Mouse (Mus musculus) liver, embryonic 16.5 days (tissue): ENCODE data around the gene Adgrf5. TPM values are rescaled to one million over a fixed set of nuclear protein-coding genes. Genes with fewer than 3 reads are reported as not detected.
A peak's percentile ranks its signal among the peaks of the same experiment; 100 is the strongest.
"Not testable (repeated sequence)": the region's sequence is repeated elsewhere in the genome, so short reads cannot be mapped to it uniquely, and the experiment has no call there.

Source experiments
- ATAC-seq: fragments of 200-750 bp; cut with Nextera tagmentation; 2 replicates; pipeline ENCODE4 v1.8.0; 2017; ENCODE audit warnings: low read depth, mild to moderate bottlenecking, moderate number of reproducible peaks, moderate library complexity
- H3K27ac ChIP-seq: fragments of 300-500 bp; sonication (generic); 2 replicates; pipeline ENCODE4 v1.5.1; 2014; ENCODE audit warnings: mild to moderate bottlenecking, low read length
- H3K27me3 ChIP-seq: fragments of 300-500 bp; sonication (generic); 2 replicates; pipeline ENCODE4 v1.6.1; 2014; ENCODE audit warnings: low read depth, low read length, mixed read lengths; ENCODE audit not compliant: control insufficient read depth, insufficient read depth
- H3K36me3 ChIP-seq: fragments of 300-500 bp; sonication (generic); 2 replicates; pipeline ENCODE4 v1.6.1; 2014; ENCODE audit warnings: mild to moderate bottlenecking; ENCODE audit not compliant: control insufficient read depth, insufficient read depth
- H3K4me1 ChIP-seq: fragments of 300-500 bp; sonication (generic); 2 replicates; pipeline ENCODE4 v1.6.1; 2014; ENCODE audit warnings: low read depth, low read length, mixed read lengths; ENCODE audit not compliant: control insufficient read depth
- H3K4me2 ChIP-seq: fragments of 300-500 bp; sonication (generic); 2 replicates; pipeline ENCODE4 v1.6.1; 2014; ENCODE audit warnings: low read depth, low read length, mixed read lengths
- H3K4me3 ChIP-seq: fragments of 300-500 bp; sonication (generic); 2 replicates; pipeline ENCODE4 v1.5.1; 2014; ENCODE audit warnings: low read depth, mild to moderate bottlenecking, low read length
- H3K9ac ChIP-seq: fragments of 300-500 bp; sonication (generic); 2 replicates; pipeline ENCODE4 v1.6.1; 2014; ENCODE audit warnings: low read depth, low read length
- H3K9me3 ChIP-seq: fragments of 300-500 bp; sonication (generic); replicated peaks from 2 replicates; pipeline ENCODE4 v1.6.1; 2016; ENCODE audit warnings: low read length; ENCODE audit not compliant: control insufficient read depth
- WGBS: fragments of 180-500 bp; shearing (Covaris S2); extraction: QIAGEN DNeasy Blood & Tissue Kit; methylation state at CpG from one replicate; pipeline ENCODE4 v1.1.7; 2014; ENCODE audit not compliant: insufficient replicate concordance; 5-methylcytosine and 5-hydroxymethylcytosine counted together
- polyA plus RNA-seq: library from polyadenylated mRNA; unstranded; fragments of >200 nt; fragmentation: Nextera tagmentation; extraction: Ambion mirVana; gene quantifications from 2 replicates; pipeline ENCODE4 v1.2.1, GENCODE M21; 2015

The Adgrf5 gene
- polyA plus RNA-seq, 1 experiment from 2014 or later: 3.8 TPM

GRCm38 (mm10) chr17:43460245-43461181 is 100.3 kb downstream of the Adgrf5 start:
- Histone ChIP-seq H3K4me2 (no peak overlapping the region), H3K4me3 (no peak overlapping the region), H3K9me3 (no peaks in the 10 kb centered on the region), H3K27ac (no peak overlapping the region), H3K36me3 (no peaks in the 10 kb centered on the region), H3K4me1 (no peaks in the 10 kb centered on the region), H3K27me3 (no peaks in the 10 kb centered on the region), H3K9ac (no peak overlapping the region)
- WGBS: 26% methylated on average over 19 of the region's 19 CpGs
- peak; percentile 50; the same call in 1 of the 2 replicates for ATAC-seq

GRCm38 (mm10) chr17:43470039-43470438 is 109.8 kb downstream of the Adgrf5 start:
- Histone ChIP-seq H3K36me3 (no peaks in the 10 kb centered on the region), H3K9me3 (no peaks in the 10 kb centered on the region), H3K27ac (no peak overlapping the region), H3K4me3 (no peak overlapping the region), H3K27me3 (no peaks in the 10 kb centered on the region), H3K9ac (no peak overlapping the region), H3K4me2 (no peak overlapping the region), H3K4me1 (no peaks in the 10 kb centered on the region)
- no peak for ATAC-seq
- WGBS: 29% methylated on average over 3 of the region's 3 CpGs

GRCm38 (mm10) chr17:43472558-43472957 is 112.3 kb downstream of the Adgrf5 start:
- H3K4me3 ChIP-seq: no peak overlapping the region
- ATAC-seq: peak; percentile 53
- no peaks in the 10 kb centered on the region for H3K27me3 ChIP-seq
- H3K9ac ChIP-seq: no peak overlapping the region
- no peak overlapping the region for H3K27ac ChIP-seq
- H3K4me2 ChIP-seq: no peak overlapping the region
- no peaks in the 10 kb centered on the region for H3K36me3 ChIP-seq
- 60% methylated on average over 4 of the region's 4 CpGs for WGBS
- H3K4me1 ChIP-seq: no peaks in the 10 kb centered on the region
- no peaks in the 10 kb centered on the region for H3K9me3 ChIP-seq

DNA sequence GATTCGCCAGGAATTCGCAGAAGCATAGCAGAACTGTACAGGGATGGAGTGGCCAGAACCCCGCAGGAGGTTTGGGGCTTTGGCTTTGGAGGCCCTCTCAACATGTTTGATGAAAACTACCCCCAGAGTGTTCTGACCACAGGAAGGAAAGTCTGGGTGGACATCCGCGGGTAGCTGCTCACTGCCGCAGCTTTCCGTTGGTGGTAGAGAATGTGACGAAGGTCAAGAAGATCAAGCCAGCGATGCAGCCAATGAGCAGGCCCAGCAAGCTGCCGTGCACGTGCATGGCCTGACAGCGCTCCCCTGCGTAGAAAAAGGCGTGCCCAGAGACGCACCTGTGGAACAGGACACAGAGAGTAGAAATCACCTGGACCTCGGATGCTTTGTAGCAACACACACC is 114.5 kb downstream of the Adgrf5 start:
- no peaks in the 10 kb centered on the region for H3K27me3 ChIP-seq
- no peak overlapping the region for H3K4me3 ChIP-seq
- H3K27ac ChIP-seq: no peak overlapping the region
- H3K36me3 ChIP-seq: no peaks in the 10 kb centered on the region
- H3K4me1 ChIP-seq: no peaks in the 10 kb centered on the region
- WGBS: 71% methylated on average over 16 of the region's 16 CpGs
- no peak overlapping the region for H3K9ac ChIP-seq
- no peaks in the 10 kb centered on the region for H3K9me3 ChIP-seq
- H3K4me2 ChIP-seq: no peak overlapping the region
- no peak for ATAC-seq

- no peaks in the 10 kb centered on the region for H3K27me3 ChIP-seq
- H3K4me1 ChIP-seq: no peaks in the 10 kb centered on the region
- H3K9ac ChIP-seq: no peak overlapping the region
- H3K4me2 ChIP-seq: no peak overlapping the region
- no peak overlapping the region for H3K27ac ChIP-seq
- ATAC-seq: no peak
- H3K9me3 ChIP-seq: no peaks in the 10 kb centered on the region
- no peaks in the 10 kb centered on the region for H3K36me3 ChIP-seq
- H3K4me3 ChIP-seq: no peak overlapping the region
Measured at GRCm38 (mm10) chr17:43477621-43478020, 117.4 kb downstream of the Adgrf5 start.

GRCm38 (mm10) chr17:43485982-43486381 is 125.7 kb downstream of the Adgrf5 start:
- Histone ChIP-seq H3K27me3 (no peaks in the 10 kb centered on the region), H3K4me3 (no peak overlapping the region), H3K36me3 (no peaks in the 10 kb centered on the region), H3K4me1 (no peaks in the 10 kb centered on the region), H3K9me3 (no peaks in the 10 kb centered on the region), H3K9ac (no peak overlapping the region), H3K27ac (no peak overlapping the region), H3K4me2 (no peak overlapping the region)
- 76% methylated on average over 3 of the region's 3 CpGs for WGBS
- no peak for ATAC-seq

- H3K27ac ChIP-seq: no peak overlapping the region
- no peak for ATAC-seq
- no peaks in the 10 kb centered on the region for H3K27me3 ChIP-seq
- no peaks in the 10 kb centered on the region for H3K9me3 ChIP-seq
- H3K4me2 ChIP-seq: no peak overlapping the region
- no peaks in the 10 kb centered on the region for H3K4me1 ChIP-seq
- H3K36me3 ChIP-seq: no peaks in the 10 kb centered on the region
- H3K9ac ChIP-seq: no peak overlapping the region
- no peak overlapping the region for H3K4me3 ChIP-seq
- 63% methylated on average over 2 of the region's 2 CpGs for WGBS
Measured at GRCm38 (mm10) chr17:43488439-43489151, 128.3 kb downstream of the Adgrf5 start.

DNA sequence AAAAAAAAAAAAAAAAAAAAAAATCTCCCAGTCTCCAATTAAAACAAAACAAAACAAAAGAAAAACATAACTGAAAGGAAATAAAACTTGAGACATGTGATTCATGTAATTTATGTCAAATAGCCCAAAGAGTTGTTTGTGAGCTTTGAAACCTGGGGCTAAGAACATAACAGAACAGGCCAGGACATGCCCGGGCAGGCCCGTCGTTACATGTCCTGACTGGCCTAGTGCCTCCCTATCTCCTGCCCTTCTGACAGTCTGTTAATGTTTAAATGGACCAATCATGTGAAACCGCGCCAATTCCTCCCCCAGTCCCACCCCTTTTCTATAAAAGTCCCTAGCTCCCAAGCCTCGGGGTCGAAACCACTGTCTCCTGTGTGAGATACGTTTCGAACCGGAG is 130.1 kb downstream of the Adgrf5 start:
- not testable (repeated sequence) for H3K36me3 ChIP-seq, H3K4me2 ChIP-seq, H3K4me3 ChIP-seq, H3K27me3 ChIP-seq, H3K4me1 ChIP-seq, H3K9ac ChIP-seq, ATAC-seq, H3K27ac ChIP-seq, H3K9me3 ChIP-seq
- 67% methylated on average over 5 of the region's 10 CpGs for whole genome bisulfite sequencing

- H3K4me1 ChIP-seq: no peaks in the 10 kb centered on the region
- WGBS: 46% methylated on average over 5 of the region's 5 CpGs
- ATAC-seq: peak; percentile 39; the same call in 1 of the 2 replicates
Measured at GRCm38 (mm10) chr17:43495502-43495901, 135.3 kb downstream of the Adgrf5 start.

More at GRCm38 (mm10) chr17:43495502-43495901, 135.3 kb downstream of the Adgrf5 start:
- H3K36me3 ChIP-seq: no peaks in the 10 kb centered on the region
- H3K9ac ChIP-seq: no peak overlapping the region
- no peaks in the 10 kb centered on the region for H3K9me3 ChIP-seq
- no peak overlapping the region for H3K4me2 ChIP-seq
- no peak overlapping the region for H3K4me3 ChIP-seq
- H3K27ac ChIP-seq: no peak overlapping the region
- no peaks in the 10 kb centered on the region for H3K27me3 ChIP-seq
